In the genomic region with DNA sequence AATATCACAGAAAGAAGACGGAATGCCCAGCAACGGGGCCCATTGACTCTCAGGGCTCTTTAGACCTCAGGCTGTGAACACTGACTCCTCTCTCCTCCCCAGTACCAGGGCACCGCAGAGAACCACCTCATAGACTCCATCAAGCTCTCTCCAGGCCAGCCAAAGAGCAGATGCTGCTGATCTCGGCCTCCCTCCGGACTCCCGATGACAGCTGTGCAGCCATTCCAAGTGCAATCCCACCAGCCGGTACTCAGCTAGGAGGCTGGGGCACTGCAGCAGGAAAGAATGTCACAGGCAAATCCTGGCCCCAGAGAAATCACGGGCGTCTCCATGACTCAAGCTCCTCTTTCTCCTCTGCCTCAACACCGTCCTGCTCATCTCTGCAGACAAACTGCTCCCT, we compare ENCODE assay signal across 29 mouse cellular contexts. TPM values are rescaled to one million over a fixed set of nuclear protein-coding genes. Genes with fewer than 3 reads are reported as not detected.
DNase-seq lines count a peak whose midpoint lies in the region; ATAC-seq and TF ChIP-seq lines count a peak whose summit lies in the region.
"Had no signal": no experiment of that assay in that cellular context is flagged by ENCODE, and none has a peak within 500 bp of the region (broad histone marks: within the 10 kb centered on the region; RNA-seq: fewer than 3 reads in every experiment).

No protein-coding gene starts in this region.

- DNase-seq in cerebellum, postnatal 10 days: peak; percentile 43 to 63
- DNase-seq in cerebellum, adult 8-10 months: no peak
- no peak for DNase-seq in forebrain, embryonic 14.5 days (ENCODE audit: low spot score)
- no peak for DNase-seq in forebrain, postnatal 0 days
- DNase-seq in left cerebral cortex, postnatal 4 days: peak; percentile 57
- DNase-seq in left cerebral cortex, postnatal 10 days (ENCODE audit: extremely low spot score in 1 of 2, low spot score in 2 of 2): no peak
- peak; percentile 22 for DNase-seq in midbrain, postnatal 0 days (ENCODE audit: low spot score)
- DNase-seq: adrenal gland, adult 2 months; adrenal gland, postnatal 10 days; adrenal gland, postnatal 25 days; B cell, adult 2 months; cerebellum, adult 11 months; cerebellum, adult 18-20 months; cerebellum, adult 9-10 months; cerebellum, postnatal 36 days; embryo, embryonic 11 days had no signal

- intact Hi-C loops in left cerebral cortex, postnatal 4 days (cut with DNase I): loop anchor here (5.0 to 10.0 kb wide), 2 partner anchors 51 to 113 kb away; partner anchors contain the start of gene Slc41a1
- intact Hi-C loops in left cerebral cortex, postnatal 10 days (cut with DNase I): loop anchor here (5.0 to 10.0 kb wide), 2 partner anchors 113 to 136 kb away; partner anchors contain the start of gene Slc41a1

- H3K27me3 ChIP-seq in forebrain, embryonic 14.5 days (replicated peaks; ENCODE audit: control insufficient read depth, insufficient read depth, low read length): no peaks in the 10 kb centered on the region
- H3K27me3 ChIP-seq in forebrain, postnatal 0 days (ENCODE audit: insufficient read depth, low read length): no peaks in the 10 kb centered on the region
- H3K27me3 ChIP-seq in midbrain, postnatal 0 days (ENCODE audit: insufficient read depth, low read length): no peaks in the 10 kb centered on the region
- H3K27me3 ChIP-seq in midbrain, embryonic 16.5 days (ENCODE audit: control insufficient read depth, insufficient read depth, low read depth, low read length): no peaks in the 10 kb centered on the region
- H3K27me3 ChIP-seq: CH12.LX; embryonic facial prominence, embryonic 12.5 days; embryonic facial prominence, embryonic 15.5 days; forebrain, embryonic 15.5 days; Patski had no signal

- 81% methylated on average over 10 of the region's 10 CpGs for WGBS in forebrain, embryonic 14.5 days
- WGBS in forebrain, postnatal 0 days: 81% methylated on average over 10 of the region's 10 CpGs
- WGBS in midbrain, postnatal 0 days: 80% methylated on average over 10 of the region's 10 CpGs
- WGBS in midbrain, embryonic 16.5 days: 80% methylated on average over 10 of the region's 10 CpGs

- no peak for TF ChIP-seq CTCF in forebrain, postnatal 0 days (IDR thresholded peaks at IDR 0.05; ENCODE audit: low read depth)
- TF ChIP-seq CTCF in midbrain, postnatal 0 days (IDR thresholded peaks at IDR 0.05): no peak

- H3K4me2 ChIP-seq in forebrain, embryonic 14.5 days (ENCODE audit: low read length): no peak overlapping the region
- H3K4me2 ChIP-seq in forebrain, postnatal 0 days (ENCODE audit: low read depth): no peak overlapping the region
- H3K4me2 ChIP-seq in midbrain, postnatal 0 days (ENCODE audit: low read depth, low read length, poor library complexity, severe bottlenecking): no peak overlapping the region
- H3K4me2 ChIP-seq in midbrain, embryonic 16.5 days (ENCODE audit: low read length): no peak overlapping the region
- H3K4me2 ChIP-seq: embryonic facial prominence, embryonic 12.5 days; embryonic facial prominence, embryonic 15.5 days; forebrain, embryonic 12.5 days; forebrain, embryonic 15.5 days had no signal

- no peaks in the 10 kb centered on the region for H3K4me1 ChIP-seq in forebrain, embryonic 14.5 days (ENCODE audit: control insufficient read depth, insufficient read depth, low read length)
- no peaks in the 10 kb centered on the region for H3K4me1 ChIP-seq in forebrain, postnatal 0 days (ENCODE audit: insufficient read depth)
- no peaks in the 10 kb centered on the region for H3K4me1 ChIP-seq in midbrain, postnatal 0 days (ENCODE audit: insufficient read depth, low read length)
- H3K4me1 ChIP-seq in midbrain, embryonic 16.5 days (ENCODE audit: control insufficient read depth, insufficient read depth, low read length): no peaks in the 10 kb centered on the region
- H3K4me1 ChIP-seq: embryonic facial prominence, embryonic 12.5 days; embryonic facial prominence, embryonic 15.5 days; forebrain, embryonic 12.5 days; forebrain, embryonic 15.5 days had no signal

- no peak overlapping the region for H3K27ac ChIP-seq in forebrain, embryonic 14.5 days (ENCODE audit: low read depth, low read length)
- no peak overlapping the region for H3K27ac ChIP-seq in forebrain, postnatal 0 days (ENCODE audit: low read depth, low read length)
- no peak overlapping the region for H3K27ac ChIP-seq in midbrain, postnatal 0 days (ENCODE audit: low read depth, low read length)
- H3K27ac ChIP-seq in midbrain, embryonic 16.5 days (ENCODE audit: low read length): no peak overlapping the region
- H3K27ac ChIP-seq: embryonic facial prominence, embryonic 12.5 days; embryonic facial prominence, embryonic 15.5 days; forebrain, embryonic 10.5 days; forebrain, embryonic 12.5 days; forebrain, embryonic 15.5 days had no signal

- no peaks in the 10 kb centered on the region for H3K36me3 ChIP-seq in forebrain, embryonic 14.5 days (ENCODE audit: control insufficient read depth, insufficient read depth, low read length)
- H3K36me3 ChIP-seq in forebrain, postnatal 0 days (ENCODE audit: insufficient read depth): no peaks in the 10 kb centered on the region
- H3K36me3 ChIP-seq in midbrain, postnatal 0 days (ENCODE audit: insufficient read depth, low read length): no peaks in the 10 kb centered on the region
- no peaks in the 10 kb centered on the region for H3K36me3 ChIP-seq in midbrain, embryonic 16.5 days (ENCODE audit: control insufficient read depth, insufficient read depth, low read length)
- H3K36me3 ChIP-seq: embryonic facial prominence, embryonic 12.5 days; embryonic facial prominence, embryonic 15.5 days; forebrain, embryonic 10.5 days; forebrain, embryonic 12.5 days; forebrain, embryonic 15.5 days; G1E had no signal

- no peak overlapping the region for H3K4me3 ChIP-seq in forebrain, embryonic 14.5 days (ENCODE audit: low read depth, low read length)
- H3K4me3 ChIP-seq in forebrain, postnatal 0 days (ENCODE audit: low read depth, low read length): no peak overlapping the region
- no peak overlapping the region for H3K4me3 ChIP-seq in midbrain, postnatal 0 days (ENCODE audit: low read depth, low read length)
- H3K4me3 ChIP-seq in midbrain, embryonic 16.5 days (ENCODE audit: low read depth, low read length): no peak overlapping the region
- H3K4me3 ChIP-seq: embryonic facial prominence, embryonic 12.5 days; embryonic facial prominence, embryonic 15.5 days; erythroblast, embryonic 14.5 days; forebrain, embryonic 10.5 days; forebrain, embryonic 12.5 days; forebrain, embryonic 15.5 days had no signal

- H3K9ac ChIP-seq in forebrain, embryonic 14.5 days (ENCODE audit: low read length): peak overlapping the region; percentile 25; the same call in 1 of the 2 replicates
- H3K9ac ChIP-seq in forebrain, postnatal 0 days: no peak overlapping the region
- H3K9ac ChIP-seq in midbrain, postnatal 0 days (replicated peaks; ENCODE audit: low read length, poor library complexity, severe bottlenecking): no peak overlapping the region
- no peak overlapping the region for H3K9ac ChIP-seq in midbrain, embryonic 16.5 days (ENCODE audit: low read depth, low read length)
- H3K9ac ChIP-seq: embryonic facial prominence, embryonic 12.5 days; embryonic facial prominence, embryonic 15.5 days; forebrain, embryonic 12.5 days; forebrain, embryonic 15.5 days had no signal

- H3K9me3 ChIP-seq in forebrain, embryonic 14.5 days (replicated peaks; ENCODE audit: control insufficient read depth, low read length): no peaks in the 10 kb centered on the region
- no peaks in the 10 kb centered on the region for H3K9me3 ChIP-seq in forebrain, postnatal 0 days (ENCODE audit: low read length)
- H3K9me3 ChIP-seq in midbrain, postnatal 0 days (ENCODE audit: low read length): no peaks in the 10 kb centered on the region
- no peaks in the 10 kb centered on the region for H3K9me3 ChIP-seq in midbrain, embryonic 16.5 days (replicated peaks; ENCODE audit: control insufficient read depth, low read length, poor library complexity, severe bottlenecking)
- H3K9me3 ChIP-seq: embryonic facial prominence, embryonic 12.5 days; embryonic facial prominence, embryonic 15.5 days; forebrain, embryonic 10.5 days; forebrain, embryonic 12.5 days; forebrain, embryonic 15.5 days; G1E had no signal

- ATAC-seq in forebrain, embryonic 14.5 days: no peak
- no peak for ATAC-seq in forebrain, postnatal 0 days
- ATAC-seq in midbrain, postnatal 0 days (ENCODE audit: low FRiP score): no peak
- no peak for ATAC-seq in midbrain, embryonic 16.5 days
- ATAC-seq: activated CD4-positive, CD25-positive, alpha-beta regulatory T cell, adult 4 months; CD4-positive, CD25-positive, alpha-beta regulatory T cell, adult 4 months had no signal

RNA-seq across cellular contexts. Expression of gene Rab7b, which starts 23.0 kb away (rescaled TPM):
- polyA plus RNA-seq in forebrain, embryonic 14.5 days (2014; fragmentation: Nextera tagmentation; extraction: Ambion mirVana): 0.98 and 1.1 TPM in 2 replicates
- total RNA-seq in forebrain, postnatal 0 days (2014; rRNA removed): 0.29 and 0.85 TPM in 2 replicates
- polyA plus RNA-seq in forebrain, postnatal 0 days (2015; fragmentation: Nextera tagmentation; extraction: Ambion mirVana): 1.3 and 1.9 TPM in 2 replicates
- 1 to 10 TPM in 1 of 2 experiments, under 1 TPM in 1; 0.93 to 1.8 TPM for total RNA-seq in left cerebral cortex, postnatal 4 days (2021)
- total RNA-seq in left cerebral cortex, postnatal 10 days (2021): 1 to 10 TPM; 2.3 to 2.4 TPM
- total RNA-seq in midbrain, postnatal 0 days (2014; rRNA removed): 1.2 and 2.8 TPM in 2 replicates
- 1.4 and 1.7 TPM in 2 replicates for polyA plus RNA-seq in midbrain, postnatal 0 days (2015; fragmentation: Nextera tagmentation; extraction: Ambion mirVana)
- polyA plus RNA-seq in midbrain, embryonic 16.5 days (2015; fragmentation: Nextera tagmentation; extraction: Ambion mirVana): 0.68 and 0.87 TPM in 2 replicates
- total RNA-seq: CH12.LX had no signal
- polyA plus RNA-seq: activated CD4-positive, CD25-positive, alpha-beta regulatory T cell, adult 4 months; erythroblast, embryonic 14.5 days; G1E had no signal

RNA-seq across cellular contexts. Expression of gene Slc26a9, which starts 32.3 kb away (rescaled TPM):
- polyA plus RNA-seq in forebrain, embryonic 14.5 days (2014; fragmentation: Nextera tagmentation; extraction: Ambion mirVana): 0.04 and 0.12 TPM in 2 replicates
- 0.08 and 0.67 TPM in 2 replicates for total RNA-seq in forebrain, postnatal 0 days (2014; rRNA removed)
- 0.09 and 0.15 TPM in 2 replicates for polyA plus RNA-seq in forebrain, postnatal 0 days (2015; fragmentation: Nextera tagmentation; extraction: Ambion mirVana)
- under 1 TPM; 0.16 to 0.52 TPM for total RNA-seq in left cerebral cortex, postnatal 4 days (2021)
- under 1 TPM; 0.18 to 0.24 TPM for total RNA-seq in left cerebral cortex, postnatal 10 days (2021)
- 0.44 TPM in 1 of 2 replicates, not detected in the other for total RNA-seq in midbrain, postnatal 0 days (2014; rRNA removed)
- polyA plus RNA-seq in midbrain, postnatal 0 days (2015; fragmentation: Nextera tagmentation; extraction: Ambion mirVana): 0.10 and 0.14 TPM in 2 replicates
- polyA plus RNA-seq in midbrain, embryonic 16.5 days (2015; fragmentation: Nextera tagmentation; extraction: Ambion mirVana): 0.04 TPM in 2 replicates
- total RNA-seq: CH12.LX; common myeloid progenitor, adult 5-6 weeks had no signal
- polyA plus RNA-seq: activated CD4-positive, CD25-positive, alpha-beta regulatory T cell, adult 4 months; CD4-positive, CD25-positive, alpha-beta regulatory T cell, adult 4 months; erythroblast, embryonic 14.5 days; forebrain, embryonic 10.5 days; forebrain, embryonic 12.5 days had no signal

Comparison
In these comparisons a context has a peak if more than half of its experiments do, and no peak if none do; other contexts are left out.
1. DNase-seq: peak in cerebellum, postnatal 10 days (2 of 2), left cerebral cortex, postnatal 4 days (single experiment) and midbrain, postnatal 0 days (single experiment); none in cerebellum, adult 8-10 months (single experiment), forebrain, embryonic 14.5 days (single experiment), forebrain, postnatal 0 days (single experiment) and left cerebral cortex, postnatal 10 days (0 of 2).